ENCODE assay signal across 8 mouse cellular contexts in genomic region chr11:97404761-97405190, GRCm38 (mm10). TPM values are rescaled to one million over a fixed set of nuclear protein-coding genes. Genes with fewer than 3 reads are reported as not detected.
A peak's percentile ranks its signal among the peaks of the same experiment; 100 is the strongest.
DNase-seq lines count a peak whose midpoint lies in the region; ATAC-seq lines count a peak whose summit lies in the region.

No protein-coding gene starts in this region.

- ATAC-seq in megakaryocyte, adult 5-6 weeks (ENCODE audit: poor library complexity, severe bottlenecking), result no peak
- peak; percentile 30; the same call in 1 of the 2 replicates for ATAC-seq in embryonic facial prominence, embryonic 12.5 days (ENCODE audit: insufficient number of reproducible peaks, insufficient read depth, low FRiP score, low TSS enrichment)
- ATAC-seq in hindbrain, embryonic 15.5 days (ENCODE audit: low FRiP score, low read depth), result no peak
- ATAC-seq in midbrain, embryonic 15.5 days (replicated peaks), result peak; percentile 44

- WGBS in embryonic facial prominence, embryonic 12.5 days, result 3% methylated on average over 11 of the region's 11 CpGs
- under 1% methylated on average over 11 of the region's 11 CpGs for WGBS in hindbrain, embryonic 15.5 days
- WGBS in midbrain, embryonic 15.5 days, result under 1% methylated on average over 11 of the region's 11 CpGs

- no peaks in the 10 kb centered on the region for H3K9me3 ChIP-seq in megakaryocyte, embryonic 14.5 days
- no peaks in the 10 kb centered on the region for H3K9me3 ChIP-seq in embryonic facial prominence, embryonic 12.5 days
- H3K9me3 ChIP-seq in hindbrain, embryonic 15.5 days, result no peaks in the 10 kb centered on the region
- H3K9me3 ChIP-seq in midbrain, embryonic 15.5 days, result no peaks in the 10 kb centered on the region

- no peaks in the 10 kb centered on the region for H3K36me3 ChIP-seq in megakaryocyte, embryonic 14.5 days (replicated peaks; ENCODE audit: low read length)
- no peaks in the 10 kb centered on the region for H3K36me3 ChIP-seq in embryonic facial prominence, embryonic 12.5 days
- H3K36me3 ChIP-seq in hindbrain, embryonic 15.5 days, result no peaks in the 10 kb centered on the region
- no peaks in the 10 kb centered on the region for H3K36me3 ChIP-seq in midbrain, embryonic 15.5 days (replicated peaks)

- H3K4me2 ChIP-seq in embryonic facial prominence, embryonic 12.5 days (replicated peaks), result peak overlapping the region; percentile 99
- peak overlapping the region; percentile 93 for H3K4me2 ChIP-seq in hindbrain, embryonic 15.5 days
- H3K4me2 ChIP-seq in midbrain, embryonic 15.5 days, result peak overlapping the region; percentile 94

- H3K27ac ChIP-seq in embryonic facial prominence, embryonic 12.5 days, result 0 out of 2 replicates have a peak overlapping the region, but pooled peaks have one; percentile 2
- peak overlapping the region; percentile 76 for H3K27ac ChIP-seq in hindbrain, embryonic 15.5 days (replicated peaks)
- H3K27ac ChIP-seq in midbrain, embryonic 15.5 days, result peak overlapping the region; percentile 57

- peaks cover 89% of the 10 kb centered on the region for H3K4me1 ChIP-seq in megakaryocyte, embryonic 14.5 days
- peaks cover 30% of the 10 kb centered on the region for H3K4me1 ChIP-seq in embryonic facial prominence, embryonic 12.5 days
- peaks cover 55% of the 10 kb centered on the region for H3K4me1 ChIP-seq in hindbrain, embryonic 15.5 days (replicated peaks)
- peaks cover 48% of the 10 kb centered on the region for H3K4me1 ChIP-seq in midbrain, embryonic 15.5 days

- H3K4me3 ChIP-seq in megakaryocyte, embryonic 14.5 days (replicated peaks), result peak overlapping the region; percentile 91
- peak overlapping the region; percentile 67 for H3K4me3 ChIP-seq in embryonic facial prominence, embryonic 12.5 days
- peak overlapping the region; percentile 61 for H3K4me3 ChIP-seq in hindbrain, embryonic 15.5 days
- H3K4me3 ChIP-seq in midbrain, embryonic 15.5 days, result peak overlapping the region; percentile 67

- peak overlapping the region; percentile 63 for H3K9ac ChIP-seq in embryonic facial prominence, embryonic 12.5 days
- H3K9ac ChIP-seq in hindbrain, embryonic 15.5 days, result peak overlapping the region; percentile 77
- peak overlapping the region; percentile 70 for H3K9ac ChIP-seq in midbrain, embryonic 15.5 days

- DNase-seq in layer of hippocampus, adult 8-10 months (ENCODE audit: low spot score in 2 of 2), result no peak
- no peak for DNase-seq in right cerebral cortex, postnatal 25 days
- DNase-seq in ovary, adult 18-20 months (ENCODE audit: low spot score), result no peak

- H3K27me3 ChIP-seq in megakaryocyte, embryonic 14.5 days (replicated peaks), result peaks cover 64% of the 10 kb centered on the region
- 0 out of 2 replicates have a peak, but pooled peaks cover 15% of the 10 kb centered on the region for H3K27me3 ChIP-seq in embryonic facial prominence, embryonic 12.5 days
- no peaks in the 10 kb centered on the region for H3K27me3 ChIP-seq in hindbrain, embryonic 15.5 days
- no peaks in the 10 kb centered on the region for H3K27me3 ChIP-seq in midbrain, embryonic 15.5 days (replicated peaks)

RNA-seq across cellular contexts. Expression of gene Arhgap23, which starts 10.6 kb away (rescaled TPM):
- polyA plus RNA-seq in megakaryocyte, embryonic 14.5 days (2012; ENCODE audit: insufficient read depth, low replicate concordance), result 85.6 and 94.5 TPM in 2 replicates
- 7.7 and 9.8 TPM in 2 replicates for total RNA-seq in megakaryocyte, adult 5-6 weeks (2015)
- total RNA-seq in megakaryocyte, adult 5-6 weeks (2017), result 5.8 and 9.4 TPM in 2 replicates
- polyA plus RNA-seq in embryonic facial prominence, embryonic 12.5 days (2016; fragmentation: Nextera tagmentation; extraction: Ambion mirVana), result 8.5 and 10.1 TPM in 2 replicates
- 9.9 and 10.1 TPM in 2 replicates for polyA plus RNA-seq in hindbrain, embryonic 15.5 days (2015; fragmentation: Nextera tagmentation; extraction: Ambion mirVana)
- polyA plus RNA-seq in midbrain, embryonic 15.5 days (2015; fragmentation: Nextera tagmentation; extraction: Ambion mirVana), result 10.9 and 11.0 TPM in 2 replicates
- 10 to 100 TPM; 75.7 to 83.2 (median 78.4) TPM for total RNA-seq in layer of hippocampus, adult 8-10 months (2022)

RNA-seq across cellular contexts. Expression of gene Socs7, which starts 42.4 kb away (rescaled TPM):
- polyA plus RNA-seq in megakaryocyte, embryonic 14.5 days (2012; ENCODE audit: insufficient read depth, low replicate concordance), result 0.91 and 1.5 TPM in 2 replicates
- 4.0 and 4.4 TPM in 2 replicates for total RNA-seq in megakaryocyte, adult 5-6 weeks (2015)
- 7.6 and 8.5 TPM in 2 replicates for total RNA-seq in megakaryocyte, adult 5-6 weeks (2017)
- polyA plus RNA-seq in embryonic facial prominence, embryonic 12.5 days (2016; fragmentation: Nextera tagmentation; extraction: Ambion mirVana), result 5.5 and 6.1 TPM in 2 replicates
- polyA plus RNA-seq in hindbrain, embryonic 15.5 days (2015; fragmentation: Nextera tagmentation; extraction: Ambion mirVana), result 9.0 and 9.5 TPM in 2 replicates
- polyA plus RNA-seq in midbrain, embryonic 15.5 days (2015; fragmentation: Nextera tagmentation; extraction: Ambion mirVana), result 10.6 and 10.8 TPM in 2 replicates
- 10 to 100 TPM; 71.5 to 89.3 (median 79.6) TPM for total RNA-seq in layer of hippocampus, adult 8-10 months (2022)

RNA-seq across cellular contexts. Expression of gene Gpr179, which starts 52.9 kb away (rescaled TPM):
- 0.04 TPM in 1 of 2 replicates, not detected in the other for polyA plus RNA-seq in megakaryocyte, embryonic 14.5 days (2012; ENCODE audit: insufficient read depth, low replicate concordance)
- not detected in 2 replicates for total RNA-seq in megakaryocyte, adult 5-6 weeks (2015)
- under 0.01 TPM in 1 of 2 replicates, not detected in the other for total RNA-seq in megakaryocyte, adult 5-6 weeks (2017)
- 0.15 TPM in 2 replicates for polyA plus RNA-seq in embryonic facial prominence, embryonic 12.5 days (2016; fragmentation: Nextera tagmentation; extraction: Ambion mirVana)
- polyA plus RNA-seq in hindbrain, embryonic 15.5 days (2015; fragmentation: Nextera tagmentation; extraction: Ambion mirVana), result 0.12 and 0.30 TPM in 2 replicates
- 0.70 and 0.98 TPM in 2 replicates for polyA plus RNA-seq in midbrain, embryonic 15.5 days (2015; fragmentation: Nextera tagmentation; extraction: Ambion mirVana)
- under 1 TPM; 0.14 to 0.59 (median 0.34) TPM for total RNA-seq in layer of hippocampus, adult 8-10 months (2022)

Comparison
In these comparisons a context has a peak if more than half of its experiments do, and no peak if none do; other contexts are left out.
1. ATAC-seq: peak in embryonic facial prominence, embryonic 12.5 days (single experiment) and midbrain, embryonic 15.5 days (single experiment); none in megakaryocyte, adult 5-6 weeks (single experiment) and hindbrain, embryonic 15.5 days (single experiment).
2. H3K27ac ChIP-seq: peak in every context shown above with its lines; median percentile 76 in hindbrain, embryonic 15.5 days; 57 in midbrain, embryonic 15.5 days; 2 in embryonic facial prominence, embryonic 12.5 days.
3. Peak in every context shown above with its lines, with median percentiles within 50 percentile points of each other: H3K4me3 ChIP-seq, H3K4me2 ChIP-seq and H3K9ac ChIP-seq.